Mouse (Mus musculus): ENCODE measurements around the gene Cmip. TPM values are rescaled to one million over a fixed set of nuclear protein-coding genes. Genes with fewer than 3 reads are reported as not detected.

The Cmip gene
- polyA plus RNA-seq (2012; rRNA removed), result 104 and 112 TPM in 2 replicates

- peak; percentile 48 for DNase-seq
- H3K27me3 ChIP-seq (replicated peaks; ENCODE audit: control insufficient read depth, insufficient read depth, low read length), result no peaks in the 10 kb centered on the region
- H3K4me3 ChIP-seq (ENCODE audit: insufficient read depth, low read depth, low read length), result peak within 1 kb of the TSS; percentile 66
- no peaks in the 10 kb centered on the region for H3K36me3 ChIP-seq (ENCODE audit: control insufficient read depth, insufficient read depth, low read length)
- WGBS, result under 1% methylated on average over 63 of the region's 65 CpGs
- TF ChIP-seq POLR2A (IDR thresholded peaks at IDR 0.05; ENCODE audit: low read depth, low read length) (no peak), CTCF (conservative IDR thresholded peaks at IDR 0.05; ENCODE audit: insufficient read depth, insufficient read length, low read depth, low read length) (no peak)
- H3K4me1 ChIP-seq (ENCODE audit: control insufficient read depth, insufficient read depth, low read length), result peaks cover 18% of the 10 kb centered on the region
- H3K27ac ChIP-seq (ENCODE audit: insufficient read depth, low read depth, low read length), result peak within 1 kb of the TSS; percentile 87
Observed at GRCm38 (mm10) chr8:117257029-117257820, at the start of gene Cmip. Cmip (plus strand) TSS chr8:117257064.

DNA sequence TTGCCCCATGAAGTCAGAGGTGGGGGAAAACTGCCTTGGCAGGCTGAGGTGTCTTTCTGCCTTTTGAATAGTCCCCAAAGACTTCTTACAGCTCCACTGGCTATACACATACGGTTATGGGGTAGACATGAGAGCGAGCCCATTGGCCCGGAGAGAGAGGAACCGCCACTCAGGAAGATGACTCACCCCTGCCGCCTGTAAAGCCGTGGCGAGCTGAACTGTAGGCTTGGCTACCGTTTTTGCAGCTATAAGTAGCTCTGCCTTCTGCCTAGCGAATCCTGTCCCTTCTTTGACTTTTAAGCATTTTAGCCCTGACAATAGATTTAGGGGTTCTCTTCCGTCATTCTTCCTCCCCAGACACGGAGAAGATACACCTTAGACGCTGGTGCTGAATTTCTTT is 47.7 kb upstream of the Cmip start:
- DNase-seq, result no peak
- Histone ChIP-seq H3K4me1 (ENCODE audit: control insufficient read depth, insufficient read depth, low read length) (no peaks in the 10 kb centered on the region), H3K4me3 (ENCODE audit: insufficient read depth, low read depth, low read length) (no peak overlapping the region), H3K36me3 (ENCODE audit: control insufficient read depth, insufficient read depth, low read length) (no peaks in the 10 kb centered on the region), H3K27me3 (replicated peaks; ENCODE audit: control insufficient read depth, insufficient read depth, low read length) (no peaks in the 10 kb centered on the region), H3K27ac (ENCODE audit: insufficient read depth, low read depth, low read length) (no peak overlapping the region)
- WGBS, result 82% methylated on average over 12 of the region's 12 CpGs
- TF ChIP-seq POLR2A (IDR thresholded peaks at IDR 0.05; ENCODE audit: low read depth, low read length) (no peak), CTCF (conservative IDR thresholded peaks at IDR 0.05; ENCODE audit: insufficient read depth, insufficient read length, low read depth, low read length) (no peak)

- Histone ChIP-seq H3K27me3 (replicated peaks; ENCODE audit: control insufficient read depth, insufficient read depth, low read length) (no peaks in the 10 kb centered on the region), H3K4me1 (ENCODE audit: control insufficient read depth, insufficient read depth, low read length) (no peaks in the 10 kb centered on the region), H3K36me3 (ENCODE audit: control insufficient read depth, insufficient read depth, low read length) (no peaks in the 10 kb centered on the region), H3K4me3 (ENCODE audit: insufficient read depth, low read depth, low read length) (no peak overlapping the region), H3K27ac (ENCODE audit: insufficient read depth, low read depth, low read length) (no peak overlapping the region)
- WGBS, result 86% methylated on average over 11 of the region's 11 CpGs
- DNase-seq, result no peak
- no peak for TF ChIP-seq POLR2A (IDR thresholded peaks at IDR 0.05; ENCODE audit: low read depth, low read length)
Observed at GRCm38 (mm10) chr8:117212100-117212499, 44.8 kb upstream of the Cmip start.

DNA sequence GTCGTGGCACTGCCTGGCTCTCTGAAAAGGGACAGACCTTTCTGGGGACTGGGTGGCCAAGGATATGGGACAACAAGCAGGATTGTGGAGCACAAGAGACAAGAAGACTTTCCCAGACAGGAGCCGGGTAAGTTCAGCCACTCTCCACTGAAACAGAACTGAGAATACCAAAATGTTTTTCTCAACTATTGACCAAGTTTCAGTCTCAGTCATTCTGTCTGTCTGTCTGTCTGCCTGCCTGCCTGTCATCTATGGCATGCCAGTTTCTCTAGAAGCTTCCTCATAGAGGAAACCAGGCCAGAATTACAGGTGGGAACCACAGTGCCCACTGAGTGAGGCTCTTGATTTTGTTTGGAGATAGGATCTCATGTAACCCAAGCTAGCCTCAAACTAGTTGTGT is 39.1 kb upstream of the Cmip start:
- Histone ChIP-seq H3K36me3 (ENCODE audit: control insufficient read depth, insufficient read depth, low read length) (no peaks in the 10 kb centered on the region), H3K4me1 (ENCODE audit: control insufficient read depth, insufficient read depth, low read length) (no peaks in the 10 kb centered on the region), H3K27me3 (replicated peaks; ENCODE audit: control insufficient read depth, insufficient read depth, low read length) (no peaks in the 10 kb centered on the region), H3K27ac (ENCODE audit: insufficient read depth, low read depth, low read length) (no peak overlapping the region), H3K4me3 (ENCODE audit: insufficient read depth, low read depth, low read length) (no peak overlapping the region)
- no peak for DNase-seq
- TF ChIP-seq POLR2A (IDR thresholded peaks at IDR 0.05; ENCODE audit: low read depth, low read length), result no peak
- no peak for TF ChIP-seq CTCF (conservative IDR thresholded peaks at IDR 0.05; ENCODE audit: insufficient read depth, insufficient read length, low read depth, low read length)
- 85% methylated on average over 2 of the region's 2 CpGs for WGBS

- 71% methylated on average over 6 of the region's 6 CpGs for WGBS
- H3K27me3 ChIP-seq (replicated peaks; ENCODE audit: control insufficient read depth, insufficient read depth, low read length), result no peaks in the 10 kb centered on the region
- H3K4me1 ChIP-seq (ENCODE audit: control insufficient read depth, insufficient read depth, low read length), result no peaks in the 10 kb centered on the region
- DNase-seq, result peak; percentile 42
- TF ChIP-seq CTCF (conservative IDR thresholded peaks at IDR 0.05; ENCODE audit: insufficient read depth, insufficient read length, low read depth, low read length), result no peak
- TF ChIP-seq POLR2A (IDR thresholded peaks at IDR 0.05; ENCODE audit: low read depth, low read length), result no peak
- H3K36me3 ChIP-seq (ENCODE audit: control insufficient read depth, insufficient read depth, low read length), result no peaks in the 10 kb centered on the region
- H3K27ac ChIP-seq (ENCODE audit: insufficient read depth, low read depth, low read length), result no peak overlapping the region
- H3K4me3 ChIP-seq (ENCODE audit: insufficient read depth, low read depth, low read length), result no peak overlapping the region
Observed at GRCm38 (mm10) chr8:117222396-117222795, 34.5 kb upstream of the Cmip start.

DNA sequence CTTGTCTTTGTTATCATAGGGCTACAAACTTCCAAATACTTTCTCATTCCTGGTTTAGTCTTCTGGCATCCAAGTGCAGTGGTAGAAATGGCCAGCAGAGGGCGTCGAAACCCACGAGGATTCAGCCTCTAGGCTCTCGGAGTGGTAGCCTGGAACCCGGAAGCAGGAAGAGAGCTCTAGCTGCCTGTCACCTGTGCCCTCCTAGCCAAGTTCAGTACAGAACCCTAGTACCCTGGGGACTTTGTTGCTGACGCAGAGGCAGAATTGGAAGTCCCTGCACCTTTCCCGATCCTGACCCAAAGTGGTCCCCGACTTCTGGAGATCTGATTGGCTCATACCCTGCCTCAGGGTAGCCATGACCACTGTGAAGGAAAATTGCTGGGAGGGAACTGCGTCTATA is 32.2 kb upstream of the Cmip start:
- no peaks in the 10 kb centered on the region for H3K4me1 ChIP-seq (ENCODE audit: control insufficient read depth, insufficient read depth, low read length)
- H3K27me3 ChIP-seq (replicated peaks; ENCODE audit: control insufficient read depth, insufficient read depth, low read length), result no peaks in the 10 kb centered on the region
- no peaks in the 10 kb centered on the region for H3K36me3 ChIP-seq (ENCODE audit: control insufficient read depth, insufficient read depth, low read length)
- TF ChIP-seq POLR2A (IDR thresholded peaks at IDR 0.05; ENCODE audit: low read depth, low read length) (no peak), CTCF (conservative IDR thresholded peaks at IDR 0.05; ENCODE audit: insufficient read depth, insufficient read length, low read depth, low read length) (peak; percentile 94)
- peak overlapping the region; percentile 7; the same call in 1 of the 2 replicates for H3K4me3 ChIP-seq (ENCODE audit: insufficient read depth, low read depth, low read length)
- DNase-seq, result peak; percentile 92
- H3K27ac ChIP-seq (ENCODE audit: insufficient read depth, low read depth, low read length), result no peak overlapping the region
- 8% methylated on average over 9 of the region's 9 CpGs for WGBS

DNA sequence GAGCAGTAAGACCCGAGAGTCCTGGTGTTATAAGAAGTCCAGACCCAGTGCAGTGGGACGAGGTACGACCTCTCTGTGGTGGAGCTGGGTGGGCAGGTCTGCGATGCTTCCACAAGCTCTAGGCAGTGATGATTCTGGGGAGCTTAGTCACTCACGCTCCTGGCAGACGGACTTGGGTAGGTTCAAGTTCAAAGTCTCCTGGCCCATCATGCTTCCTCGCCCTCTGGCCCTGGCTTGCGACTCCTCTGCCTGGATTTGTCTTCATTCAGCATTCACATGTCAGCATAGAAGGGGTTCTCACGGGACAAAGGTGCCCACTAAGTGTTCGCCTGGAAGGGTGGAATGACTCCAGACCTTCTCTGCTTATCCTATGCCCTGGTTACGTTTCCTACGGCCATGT is 30.6 kb upstream of the Cmip start:
- Histone ChIP-seq H3K27ac (ENCODE audit: insufficient read depth, low read depth, low read length) (no peak overlapping the region), H3K27me3 (replicated peaks; ENCODE audit: control insufficient read depth, insufficient read depth, low read length) (no peaks in the 10 kb centered on the region), H3K4me1 (ENCODE audit: control insufficient read depth, insufficient read depth, low read length) (no peaks in the 10 kb centered on the region), H3K36me3 (ENCODE audit: control insufficient read depth, insufficient read depth, low read length) (no peaks in the 10 kb centered on the region), H3K4me3 (ENCODE audit: insufficient read depth, low read depth, low read length) (no peak overlapping the region)
- DNase-seq, result peak; percentile 68
- TF ChIP-seq POLR2A (IDR thresholded peaks at IDR 0.05; ENCODE audit: low read depth, low read length) (no peak), CTCF (conservative IDR thresholded peaks at IDR 0.05; ENCODE audit: insufficient read depth, insufficient read length, low read depth, low read length) (no peak)
- 75% methylated on average over 12 of the region's 12 CpGs for WGBS
